Mouse (Mus musculus): ENCODE measurements at regions not wholly inside any gene's neighbourhood (a gene's known extent, or its start where the extent isn't known, plus 50 kb on each side); places are given as distances from the start of the nearest gene placed in this dataset.

DNA sequence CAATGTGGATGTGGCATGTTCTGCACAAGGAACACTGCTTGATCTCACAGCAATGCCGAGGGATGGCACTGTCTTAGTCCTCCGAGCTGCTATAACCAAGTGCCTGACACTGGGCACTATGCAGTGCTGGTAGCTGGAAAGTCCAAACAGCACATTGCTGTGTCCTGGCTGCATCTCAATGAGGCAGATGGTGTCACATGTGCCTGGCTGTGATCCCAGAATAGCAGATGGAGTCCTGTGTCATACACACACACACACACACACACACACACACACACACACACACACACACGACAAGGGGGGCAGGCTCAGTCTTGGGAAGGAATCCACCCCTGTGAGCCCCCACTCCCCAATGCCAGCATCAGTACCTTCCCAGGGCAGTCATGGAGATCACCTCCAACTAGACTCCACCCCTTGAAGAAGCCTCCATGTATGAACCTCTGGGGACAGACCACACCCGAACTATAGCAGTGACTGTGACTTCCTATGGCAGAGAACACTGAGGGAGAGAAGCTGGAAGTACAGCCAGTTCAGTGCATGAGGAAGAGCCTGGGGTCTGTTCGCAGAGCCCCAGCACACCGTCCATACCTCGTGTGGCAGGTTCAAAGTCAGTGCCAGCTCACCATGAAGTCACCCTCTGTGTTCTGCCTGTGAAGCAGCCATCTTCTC is 160.3 kb downstream of the Cryba4 start:
- in situ Hi-C loops (cut with MboI, MseI) = no loop called here

GRCm38 (mm10) chr5:112093905-112094571 is 158.3 kb downstream of the Cryba4 start:
- in situ Hi-C loops (cut with MboI, MseI) = no loop called here

GRCm38 (mm10) chr5:112098469-112099085 is 153.7 kb downstream of the Cryba4 start:
- in situ Hi-C loops (cut with MboI, MseI) = no loop called here

DNA sequence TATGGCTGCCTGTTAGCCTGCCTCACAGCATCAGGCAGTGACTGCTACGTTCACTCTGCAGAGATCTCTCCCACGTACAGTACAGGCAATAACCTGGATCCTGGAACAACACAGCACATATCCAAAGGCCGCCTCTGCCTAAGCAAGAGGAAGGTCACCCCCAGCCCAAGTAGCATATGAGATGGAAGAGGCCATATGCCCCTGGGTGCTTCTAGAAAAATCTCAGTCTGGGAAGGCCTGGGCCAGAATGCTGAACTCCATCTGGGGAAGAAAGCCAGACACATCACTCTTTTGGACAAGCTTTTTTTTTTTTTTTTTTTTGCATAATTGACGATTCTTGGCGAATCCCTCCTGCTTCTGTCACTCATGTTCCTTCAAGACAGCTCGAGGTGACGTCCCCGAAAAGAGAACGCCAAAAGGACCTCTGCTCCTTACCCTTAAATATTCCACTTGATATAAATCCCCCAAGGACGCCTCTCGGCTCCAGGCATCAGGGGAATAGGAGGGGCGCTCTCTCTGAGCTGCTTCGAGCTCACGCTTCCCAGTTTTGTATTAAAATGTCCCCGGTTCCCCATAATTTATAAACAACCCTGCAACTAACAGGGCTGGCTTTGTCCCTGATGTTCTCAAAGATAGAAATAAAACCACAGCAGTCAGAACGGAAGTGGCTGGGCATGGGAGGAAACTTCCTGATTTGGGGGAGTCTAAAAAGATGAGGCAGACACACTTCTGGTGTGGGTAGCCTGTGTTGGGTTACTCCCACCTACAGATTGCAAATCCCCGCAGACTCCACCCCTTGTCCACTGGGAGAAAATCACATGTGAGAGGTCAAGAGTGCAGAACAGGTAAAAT is 150.4 kb downstream of the Cryba4 start:
- in situ Hi-C loops (cut with MboI, MseI) = no loop called here

- in situ Hi-C loops (cut with MboI, MseI) = no loop called here
Measured at GRCm38 (mm10) chr5:112110306-112110969, 141.9 kb downstream of the Cryba4 start.

DNA sequence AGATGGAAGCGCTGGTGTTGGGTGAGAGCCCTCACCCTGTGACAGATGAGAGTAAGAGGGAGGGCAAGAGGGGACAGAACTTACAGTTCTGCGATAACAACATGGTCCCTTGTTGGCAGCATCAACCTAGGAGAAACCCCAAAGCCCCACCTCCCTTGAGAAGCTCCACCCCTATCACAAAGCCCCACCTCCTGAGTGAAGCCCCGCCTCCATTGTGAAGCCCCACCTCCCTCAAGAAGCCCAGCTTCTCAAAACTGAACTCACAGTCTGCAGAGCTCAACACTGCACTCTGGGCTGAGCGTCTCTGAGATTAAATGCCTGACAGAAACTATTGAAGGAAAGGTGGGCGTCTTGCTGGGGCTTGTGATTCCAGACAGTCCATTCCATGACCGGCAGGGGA is 131.6 kb downstream of the Cryba4 start:
- in situ Hi-C loops (cut with MboI, MseI) = no loop called here

GRCm38 (mm10) chr5:112121554-112121953 is 130.8 kb downstream of the Cryba4 start:
- in situ Hi-C loops (cut with MboI, MseI) = no loop called here

- in situ Hi-C loops (cut with MboI, MseI) = no loop called here
Measured at GRCm38 (mm10) chr5:112122581-112122980, 129.7 kb downstream of the Cryba4 start.

- in situ Hi-C loops (cut with MboI, MseI) = loop anchor here (25.0 kb wide), 1 partner anchor 715 kb away; the partner anchor contains the start of gene Mn1
Measured at GRCm38 (mm10) chr5:112127171-112127570, 125.1 kb downstream of the Cryba4 start.

GRCm38 (mm10) chr5:112132746-112133145 is 119.6 kb downstream of the Cryba4 start:
- in situ Hi-C loops (cut with MboI, MseI) = loop anchor here (25.0 kb wide), 1 partner anchor 720 kb away; the partner anchor contains the start of gene Mn1

DNA sequence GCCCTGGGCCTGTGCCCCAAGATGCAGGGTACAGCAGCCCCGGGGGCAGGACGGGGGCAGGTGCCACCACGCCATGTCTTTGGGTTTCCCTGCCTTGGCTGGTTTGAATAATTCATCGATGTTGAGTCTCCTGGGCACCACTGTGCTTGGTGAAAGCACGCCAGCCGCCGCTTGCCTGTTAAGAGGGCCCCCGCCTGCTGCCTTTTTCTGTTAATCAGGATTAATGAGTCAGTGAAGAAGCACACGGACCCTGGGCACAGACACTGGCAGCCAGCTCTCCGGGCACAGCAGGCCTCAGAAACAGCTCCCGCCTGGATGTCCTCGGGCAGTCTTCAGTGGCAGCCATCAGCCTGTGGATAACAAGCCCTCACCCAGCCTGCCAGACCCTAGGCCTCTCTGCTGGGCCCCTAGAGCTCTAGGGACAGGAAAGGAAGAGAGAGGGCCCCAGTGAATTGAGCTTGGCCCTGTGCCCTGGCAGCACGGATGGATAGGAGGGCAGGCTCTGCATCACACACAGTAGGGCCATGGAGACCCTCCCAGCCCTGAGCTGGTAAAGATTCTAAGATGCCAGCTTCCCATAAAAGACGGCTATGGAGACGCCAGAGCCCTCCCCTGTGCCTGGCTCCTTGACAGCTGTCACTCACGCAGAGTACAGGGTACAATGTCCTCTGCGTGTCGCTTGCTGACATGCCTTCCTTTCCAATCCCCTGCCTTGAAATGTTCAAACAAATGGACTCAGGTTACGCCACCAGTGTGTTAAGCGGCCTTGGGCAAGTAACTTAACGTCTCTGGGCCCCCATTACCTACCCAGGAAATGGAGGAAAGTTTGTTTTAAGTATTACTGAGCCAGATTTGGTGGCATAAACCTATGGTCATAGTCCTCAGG is 118.4 kb downstream of the Cryba4 start:
- in situ Hi-C loops (cut with MboI, MseI) = loop anchor here (25.0 kb wide), 1 partner anchor 722 kb away; the partner anchor contains the start of gene Mn1

GRCm38 (mm10) chr5:112136646-112137045 is 115.7 kb downstream of the Cryba4 start:
- in situ Hi-C loops (cut with MboI, MseI) = loop anchor here (25.0 kb wide), 1 partner anchor 724 kb away; the partner anchor contains the start of gene Mn1

DNA sequence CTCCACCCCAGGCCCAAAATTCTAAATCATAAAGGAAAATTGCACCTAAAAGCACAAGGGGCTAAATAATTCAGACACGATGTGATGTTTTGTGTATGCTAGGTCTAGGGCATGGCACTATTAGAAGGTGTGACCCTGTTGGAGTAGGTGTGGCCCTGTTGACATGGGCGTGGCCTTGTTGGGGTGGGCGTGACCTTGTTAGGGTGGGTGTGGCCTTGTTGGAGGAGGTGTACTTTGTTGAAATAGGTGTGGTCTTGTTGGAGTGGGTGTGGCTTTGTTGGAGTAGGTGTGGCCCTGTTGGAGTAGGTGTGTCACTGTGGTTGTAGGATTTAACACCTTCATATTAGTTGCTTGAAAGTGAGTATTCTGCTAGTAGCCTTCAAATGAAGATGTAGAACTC is 114.1 kb downstream of the Cryba4 start:
- in situ Hi-C loops (cut with MboI, MseI) = loop anchor here (25.0 kb wide), 1 partner anchor 726 kb away; the partner anchor contains the start of gene Mn1

DNA sequence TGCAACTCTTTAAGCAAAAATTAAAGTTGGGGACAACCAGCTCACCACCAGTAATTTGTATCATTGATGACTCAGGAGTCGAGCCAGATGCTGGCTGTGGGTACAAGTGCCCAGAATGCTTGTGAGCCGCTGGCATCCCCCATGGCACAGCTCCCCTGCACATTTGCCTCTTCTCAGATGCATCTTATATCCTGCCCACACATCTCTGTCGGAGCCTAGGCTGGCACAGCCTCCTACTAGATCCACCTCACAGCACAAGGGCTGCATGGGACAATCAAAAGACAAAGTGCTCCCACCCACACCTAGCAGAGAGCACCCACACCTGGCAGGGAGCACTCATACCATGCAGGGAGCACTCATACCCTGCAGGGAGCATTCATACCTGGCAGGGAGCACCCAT is 109.6 kb downstream of the Cryba4 start:
- in situ Hi-C loops (cut with MboI, MseI) = loop anchor here (25.0 kb wide), 1 partner anchor 730 kb away; the partner anchor contains the start of gene Mn1

GRCm38 (mm10) chr5:112143993-112144621 is 108.2 kb downstream of the Cryba4 start:
- in situ Hi-C loops (cut with MboI, MseI) = loop anchor here (25.0 kb wide), 1 partner anchor 732 kb away; the partner anchor contains the start of gene Mn1

- in situ Hi-C loops (cut with MboI, MseI) = no loop called here
Measured at GRCm38 (mm10) chr5:112153675-112154085, 98.6 kb downstream of the Cryba4 start.

GRCm38 (mm10) chr5:112154650-112155049 is 97.7 kb downstream of the Cryba4 start:
- in situ Hi-C loops (cut with MboI, MseI) = no loop called here

GRCm38 (mm10) chr5:112155051-112155450 is 97.3 kb downstream of the Cryba4 start:
- in situ Hi-C loops (cut with MboI, MseI) = no loop called here

DNA sequence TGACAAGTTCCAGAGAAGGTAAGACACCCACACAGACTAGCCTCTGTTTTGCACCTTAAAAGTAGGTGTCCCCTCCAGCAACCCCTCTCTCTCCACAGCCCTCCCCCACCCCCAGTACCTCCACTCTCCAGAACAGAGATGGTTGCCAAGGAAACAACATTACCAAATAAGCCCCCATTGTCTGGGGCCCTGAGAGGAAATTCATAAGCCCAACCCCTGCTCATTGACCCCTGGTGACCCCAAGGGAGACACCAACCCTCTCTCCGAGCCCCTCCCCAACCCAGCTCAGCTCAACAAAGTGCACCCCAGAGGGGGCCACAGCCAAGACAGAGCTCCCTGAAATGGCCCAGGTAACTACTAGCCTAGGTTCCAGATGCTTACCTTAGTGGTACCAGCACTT is 96.3 kb downstream of the Cryba4 start:
- in situ Hi-C loops (cut with MboI, MseI) = no loop called here

Data from T-helper 1 cell (primary cell).